Mouse (Mus musculus) MEL (cell line): Measurements from ENCODE around the gene Lix1. TPM values are rescaled to one million over a fixed set of nuclear protein-coding genes. Genes with fewer than 3 reads are reported as not detected.

Experiments used
- DNase-seq: peaks from one replicate; pipeline ENCODE4 v3.0.0; 2011; ENCODE audit warnings: low read depth, low spot score
- H3K27ac ChIP-seq: 2 replicates; pipeline ENCODE4 v1.5.1; 2012; ENCODE audit warnings: low read depth, mild to moderate bottlenecking, control low read depth, low read length, moderate library complexity; ENCODE audit not compliant: control insufficient read depth
- H3K27me3 ChIP-seq, 2 experiments: fragments of 150-350 bp in 1 of 2; sonication (generic) in 1 of 2; 2 replicates each; pipeline ENCODE4 v1.6.1; 2012; ENCODE audit warnings: low read length in 2 of 2, mild to moderate bottlenecking in 2 of 2, improper control_type of control experiment in 1 of 2, moderate library complexity in 1 of 2; ENCODE audit not compliant: insufficient read depth in 2 of 2, control insufficient read depth in 1 of 2
- H3K36me3 ChIP-seq, 2 experiments: 2 replicates each; pipeline ENCODE4 v1.6.1; 2012 to 2014; ENCODE audit warnings: low read length in 2 of 2, improper control_type of control experiment in 1 of 2, inconsistent platforms in 1 of 2, mild to moderate bottlenecking in 1 of 2; ENCODE audit not compliant: insufficient read depth in 2 of 2, control insufficient read depth in 1 of 2
- H3K4me1 ChIP-seq, 2 experiments: fragments of 150-350 bp in 1 of 2; sonication (generic) in 1 of 2; 2 replicates each; pipeline ENCODE4 v1.6.1; 2012; ENCODE audit warnings: low read length in 2 of 2, improper control_type of control experiment in 1 of 2, mild to moderate bottlenecking in 1 of 2; ENCODE audit not compliant: insufficient read depth in 2 of 2, control insufficient read depth in 1 of 2
- H3K4me3 ChIP-seq, 2 experiments: fragments of 150-350 bp in 1 of 2; sonication (generic) in 1 of 2; 2 replicates each; pipeline ENCODE4 v1.5.1; 2012; ENCODE audit warnings: low read depth in 2 of 2, low read length in 2 of 2, mild to moderate bottlenecking in 2 of 2, moderate library complexity in 2 of 2, control low read depth in 1 of 2, improper control_type of control experiment in 1 of 2; ENCODE audit not compliant: control insufficient read depth in 1 of 2, insufficient read depth in 1 of 2
- H3K79me2 ChIP-seq: 2 replicates; pipeline ENCODE4 v1.6.1; 2012; ENCODE audit warnings: mild to moderate bottlenecking, low read length, moderate library complexity; ENCODE audit not compliant: control insufficient read depth, poor library complexity, insufficient read depth
- H3K9ac ChIP-seq: 2 replicates; pipeline ENCODE4 v1.6.1; 2012; ENCODE audit warnings: low read depth, mild to moderate bottlenecking, control low read depth, low read length, moderate library complexity; ENCODE audit not compliant: control insufficient read depth, poor library complexity, severe bottlenecking
- H3K9me3 ChIP-seq: fragments of 150-350 bp; sonication (generic); replicated peaks from 2 replicates; pipeline ENCODE4 v1.6.1; 2012; ENCODE audit warnings: mild to moderate bottlenecking, low read length, improper control_type of control experiment, moderate library complexity; ENCODE audit not compliant: insufficient read depth
- BHLHE40 ChIP-seq: IDR thresholded peaks from 2 replicates; pipeline ENCODE4 v1.6.1; 2012; ENCODE audit warnings: low read depth, mild to moderate bottlenecking, inconsistent platforms, low read length, improper control_type of control experiment, borderline replicate concordance
- CHD1 ChIP-seq: IDR thresholded peaks from 2 replicates; pipeline ENCODE4 v1.6.1; 2012; ENCODE audit warnings: low read depth, mild to moderate bottlenecking, inconsistent platforms, low read length, improper control_type of control experiment
- ETS1 ChIP-seq: IDR thresholded peaks from 2 replicates; pipeline ENCODE4 v1.6.1; 2012; ENCODE audit warnings: low read depth, mild to moderate bottlenecking, inconsistent platforms, low read length, improper control_type of control experiment, moderate library complexity
- HCFC1 ChIP-seq: IDR thresholded peaks from 2 replicates; pipeline ENCODE4 v1.6.1; 2012; ENCODE audit warnings: low read depth, mild to moderate bottlenecking, inconsistent platforms, low read length, improper control_type of control experiment, moderate library complexity
- JUND ChIP-seq: IDR thresholded peaks from 2 replicates; pipeline ENCODE4 v1.6.1; 2011; ENCODE audit warnings: low read depth, mild to moderate bottlenecking, improper control_type of control experiment, low read length
- KAT2A ChIP-seq: conservative IDR thresholded peaks from 2 replicates; pipeline ENCODE4 v1.6.1; 2012; ENCODE audit warnings: low read depth, low read length, improper control_type of control experiment, inconsistent platforms
- MAFK ChIP-seq: IDR thresholded peaks from 2 replicates; pipeline ENCODE4 v1.6.1; 2011; ENCODE audit warnings: low read depth, mild to moderate bottlenecking, low read length, improper control_type of control experiment, borderline replicate concordance
- MAX ChIP-seq: IDR thresholded peaks from 2 replicates; pipeline ENCODE4 v1.6.1; 2011; ENCODE audit warnings: low read length, improper control_type of control experiment
- MEF2A ChIP-seq: IDR thresholded peaks from 2 replicates; pipeline ENCODE4 v1.6.1; 2014; ENCODE audit warnings: low read depth, mild to moderate bottlenecking, inconsistent platforms, low read length, improper control_type of control experiment; ENCODE audit not compliant: poor library complexity, insufficient replicate concordance, severe bottlenecking; ENCODE audit errors: extremely low read depth
- MXI1 ChIP-seq: IDR thresholded peaks from 2 replicates; pipeline ENCODE4 v1.6.1; 2011; ENCODE audit warnings: mild to moderate bottlenecking, low read depth, low read length, improper control_type of control experiment
- MYB ChIP-seq: IDR thresholded peaks from 2 replicates; pipeline ENCODE4 v1.6.1; 2011; ENCODE audit warnings: mild to moderate bottlenecking, low read depth, low read length, improper control_type of control experiment
- NRF1 ChIP-seq: IDR thresholded peaks from 2 replicates; pipeline ENCODE4 v1.6.1; 2014; ENCODE audit warnings: low read depth, mild to moderate bottlenecking, inconsistent platforms, low read length, improper control_type of control experiment, moderate library complexity; ENCODE audit not compliant: poor library complexity, insufficient read depth, severe bottlenecking
- RAD21 ChIP-seq: IDR thresholded peaks from 2 replicates; pipeline ENCODE4 v1.6.1; 2011; ENCODE audit warnings: mild to moderate bottlenecking, low read depth, low read length, improper control_type of control experiment
- SIN3A ChIP-seq: IDR thresholded peaks from 2 replicates; pipeline ENCODE4 v1.6.1; 2012; ENCODE audit warnings: low read length, improper control_type of control experiment, inconsistent platforms
- TAL1 ChIP-seq: IDR thresholded peaks from 2 replicates; pipeline ENCODE4 v1.6.1; 2012; ENCODE audit warnings: mild to moderate bottlenecking, inconsistent platforms, low read length, moderate library complexity, mixed read lengths
- UBTF ChIP-seq: IDR thresholded peaks from 2 replicates; pipeline ENCODE4 v1.6.1; 2012; ENCODE audit warnings: low read depth, mild to moderate bottlenecking, inconsistent platforms, low read length, improper control_type of control experiment, moderate library complexity, borderline replicate concordance; ENCODE audit not compliant: insufficient read depth
- USF2 ChIP-seq, 2 experiments: IDR thresholded peaks; 2 replicates each; pipeline ENCODE4 v1.6.1; 2011 to 2012; ENCODE audit warnings: improper control_type of control experiment in 2 of 2, low read length in 2 of 2, borderline replicate concordance in 1 of 2, inconsistent platforms in 1 of 2, low read depth in 1 of 2, mild to moderate bottlenecking in 1 of 2; ENCODE audit not compliant: insufficient read depth in 1 of 2
- ZKSCAN1 ChIP-seq: IDR thresholded peaks from 2 replicates; pipeline ENCODE4 v1.6.1; 2012; ENCODE audit warnings: low read depth, mild to moderate bottlenecking, inconsistent platforms, low read length, improper control_type of control experiment, moderate library complexity
- polyA plus RNA-seq, 2 experiments: library from polyadenylated mRNA; stranded (reverse) in 1 of 2; unstranded in 1 of 2; fragments of >175 nt in 1 of 2; fragments of >200 nt in 1 of 2; gene quantifications; 2 replicates each; pipeline versions ENCODE4 v1.2.1 to v1.2.4; 2012; ENCODE audit warnings: low replicate concordance in 2 of 2, low read depth in 1 of 2; ENCODE audit not compliant: insufficient read length in 2 of 2, insufficient read depth in 1 of 2, missing spikeins in 1 of 2
- total RNA-seq: library from RNA; depleted of rRNA; stranded (reverse); fragments of 300-350 nt; gene quantifications from 2 replicates; pipeline ENCODE4 v1.2.3, GENCODE M21; 2012

The Lix1 gene
- total and polyA plus RNA-seq, 3 experiments = not detected

DNA sequence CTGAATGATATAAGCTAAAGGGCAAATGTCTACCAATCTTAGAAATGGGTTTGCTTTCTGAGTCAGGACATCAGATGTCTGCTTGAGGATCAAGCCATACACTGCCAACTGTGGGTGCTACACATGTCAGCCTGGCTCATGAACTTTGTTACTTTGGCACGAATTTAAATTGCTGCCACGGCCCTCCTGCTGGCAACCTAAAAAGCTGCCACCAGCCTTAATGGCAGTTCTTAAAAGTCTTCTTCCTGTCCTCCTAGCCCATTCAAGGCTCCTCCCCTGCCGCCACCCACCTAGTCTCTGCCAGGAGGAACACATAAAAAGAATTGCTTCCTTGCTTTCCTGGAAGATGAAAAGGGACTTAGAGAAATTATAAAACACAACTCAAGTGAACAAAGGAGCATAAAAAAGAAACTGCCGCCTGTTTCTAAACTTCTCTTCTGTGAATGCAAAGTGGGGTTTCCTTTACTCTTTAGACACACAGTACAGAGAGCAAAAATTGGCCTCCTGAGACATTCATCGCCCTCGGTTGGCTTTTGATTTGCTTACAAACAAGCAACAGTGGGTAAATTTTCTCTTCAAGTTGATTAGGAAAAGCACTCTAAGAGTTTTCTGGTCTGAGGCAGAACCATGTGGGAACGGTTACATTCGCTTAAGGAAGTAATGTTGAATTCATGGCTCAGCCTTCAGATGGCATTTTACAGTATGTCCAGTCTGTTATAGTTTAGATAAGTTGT is 2.5 kb downstream of the Lix1 start:
- H3K79me2 ChIP-seq = no peaks in the 10 kb centered on the region; the same call in 1 of the 2 replicates
- H3K4me3 ChIP-seq = no peak overlapping the region
- DNase-seq = no peak
- no peaks in the 10 kb centered on the region for H3K9me3 ChIP-seq
- H3K9ac ChIP-seq = no peak overlapping the region
- no peak overlapping the region for H3K27ac ChIP-seq
- H3K36me3 ChIP-seq = peaks cover 0 to 2% of the 10 kb centered on the region in 2 experiments; a peak in 1 of 4 replicates
- TF ChIP-seq SIN3A (no peak), MXI1 (no peak), MEF2A (no peak), HCFC1 (no peak)
- TF ChIP-seq, all 39 proteins: peak for 0
- Histone ChIP-seq H3K4me1 (peaks cover 0 to 2% of the 10 kb centered on the region in 2 experiments; a peak in 2 of 4 replicates), H3K27me3 (no peaks in the 10 kb centered on the region)

DNA sequence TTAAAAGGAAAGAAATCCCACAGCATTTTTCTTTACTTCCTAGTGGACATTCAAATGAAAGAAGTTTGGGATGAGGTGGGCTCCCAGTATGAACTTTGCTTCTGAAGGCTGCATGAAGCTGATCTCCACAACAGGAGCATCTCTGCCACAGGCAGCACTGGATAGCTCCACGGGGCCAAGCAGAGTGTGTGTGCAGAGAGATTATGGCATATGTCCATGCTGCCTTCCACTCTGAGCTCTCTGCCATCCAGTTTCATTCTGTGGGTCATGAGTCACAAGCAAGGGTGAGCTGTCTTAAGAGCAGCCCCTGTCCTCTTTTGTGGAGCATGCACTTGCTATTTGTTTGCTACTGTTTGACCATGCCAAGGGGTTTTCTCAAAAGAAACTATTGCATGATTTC is 3.1 kb downstream of the Lix1 start:
- Histone ChIP-seq H3K9ac (no peak overlapping the region), H3K27me3 (no peaks in the 10 kb centered on the region), H3K4me1 (peaks cover 0 to 2% of the 10 kb centered on the region in 2 experiments; a peak in 2 of 4 replicates), H3K36me3 (peaks cover 0 to 2% of the 10 kb centered on the region in 2 experiments; a peak in 1 of 4 replicates), H3K4me3 (no peak overlapping the region), H3K9me3 (no peaks in the 10 kb centered on the region), H3K79me2 (no peaks in the 10 kb centered on the region; the same call in 1 of the 2 replicates), H3K27ac (no peak overlapping the region)
- TF ChIP-seq CHD1 = no peak
- no peak for TF ChIP-seq KAT2A
- no peak for TF ChIP-seq ZKSCAN1
- TF ChIP-seq JUND = no peak
- no peak for TF ChIP-seq ETS1
- TF ChIP-seq BHLHE40 = no peak
- TF ChIP-seq MAX = no peak
- no peak for TF ChIP-seq USF2 (IDR thresholded peaks at IDR 0.05; ENCODE audit: borderline replicate concordance in 1 of 2, insufficient read depth in 1 of 2, low read depth in 1 of 2, low read length in 2 of 2)
- no peak for TF ChIP-seq HCFC1
- TF ChIP-seq MAFK = no peak
- no peak for TF ChIP-seq RAD21
- no peak for TF ChIP-seq TAL1
- TF ChIP-seq MYB = no peak
- no peak for TF ChIP-seq UBTF
- TF ChIP-seq NRF1 = no peak
- no peak for DNase-seq
